Mouse (Mus musculus) lung, postnatal 14 days (tissue): ENCODE measurements around the gene Kcnk5.

Experiments used
- DNase-seq: peaks from one replicate; pipeline ENCODE4 v3.0.0; 2021

The Kcnk5 gene

DNA sequence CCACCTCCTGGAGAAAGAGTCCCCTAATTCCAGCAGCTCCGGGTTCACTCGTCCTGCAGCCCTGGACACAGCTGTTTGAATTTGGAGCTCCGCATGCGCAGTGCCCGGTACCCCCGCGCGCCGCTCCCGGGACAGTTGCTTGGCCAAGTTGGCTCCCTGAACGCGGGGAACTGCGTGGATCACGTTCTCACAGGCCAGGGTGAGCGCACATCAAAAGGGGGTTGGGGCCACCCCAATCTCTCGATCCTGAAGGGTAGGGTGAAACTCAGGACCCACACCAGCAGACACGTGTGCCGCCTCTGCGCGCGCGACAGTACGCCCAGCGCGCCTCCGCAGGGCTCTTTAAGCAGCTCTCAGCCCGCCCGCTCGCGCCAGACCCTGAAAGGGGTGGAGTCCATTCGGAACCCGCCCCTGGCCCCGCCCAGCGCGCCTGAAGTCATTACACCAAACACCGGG is at the start of gene Kcnk5:
TSS of gene Kcnk5 (minus strand) at position 344 of the 456 bp plus-strand sequence.
- peak; percentile 92 for DNase-seq

GRCm38 (mm10) chr14:20230063-20230491 is 48.5 kb upstream of the Kcnk5 start:
- DNase-seq, result no peak

GRCm38 (mm10) chr14:20229437-20229836 is 47.8 kb upstream of the Kcnk5 start:
- DNase-seq, result no peak

GRCm38 (mm10) chr14:20228336-20228735 is 46.7 kb upstream of the Kcnk5 start:
- no peak for DNase-seq

GRCm38 (mm10) chr14:20226982-20227381 is 45.4 kb upstream of the Kcnk5 start:
- no peak for DNase-seq

DNA sequence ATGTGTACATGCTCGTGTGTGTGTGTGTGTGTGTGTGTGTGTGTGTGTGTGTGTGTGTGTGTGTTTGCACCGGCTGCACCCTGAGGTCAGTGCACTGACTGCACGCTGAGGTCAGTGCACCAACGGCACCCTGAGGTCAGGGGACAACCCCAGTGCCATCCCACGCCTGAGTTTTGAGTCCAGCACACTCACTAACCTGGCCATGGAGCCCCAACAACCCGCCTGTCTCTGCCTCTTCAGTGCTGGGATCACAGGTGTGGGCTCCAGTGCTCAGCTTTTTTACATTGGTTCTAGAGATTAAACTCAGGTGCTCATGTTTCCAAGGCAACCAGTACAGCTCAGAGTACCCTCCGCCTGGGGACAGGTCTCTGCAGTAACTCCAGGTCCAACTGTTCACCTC is 44.9 kb upstream of the Kcnk5 start:
- DNase-seq, result no peak

DNA sequence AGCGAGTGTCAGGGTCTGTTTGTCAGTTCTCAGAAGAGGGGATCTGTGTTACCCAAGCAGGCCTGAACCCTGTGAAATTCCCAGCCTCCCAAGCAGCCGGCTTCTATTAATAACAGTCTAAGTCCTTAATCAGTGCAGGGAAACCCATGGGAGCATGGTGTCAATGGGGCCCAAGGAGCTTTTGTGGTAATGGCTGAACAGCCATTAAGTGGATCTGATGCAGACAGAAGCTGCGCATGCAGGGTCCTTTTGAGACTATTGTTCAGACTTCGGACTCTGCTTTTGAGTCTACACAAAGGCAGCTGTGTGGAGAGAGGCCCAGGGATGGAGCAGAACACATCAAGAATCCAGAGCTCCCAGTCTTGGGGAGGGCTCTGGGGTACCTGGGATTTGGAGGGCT is 43.9 kb upstream of the Kcnk5 start:
- DNase-seq, result no peak

- no peak for DNase-seq
These were observed 43.1 kb upstream of the Kcnk5 start for GRCm38 (mm10) chr14:20224576-20225218.

DNA sequence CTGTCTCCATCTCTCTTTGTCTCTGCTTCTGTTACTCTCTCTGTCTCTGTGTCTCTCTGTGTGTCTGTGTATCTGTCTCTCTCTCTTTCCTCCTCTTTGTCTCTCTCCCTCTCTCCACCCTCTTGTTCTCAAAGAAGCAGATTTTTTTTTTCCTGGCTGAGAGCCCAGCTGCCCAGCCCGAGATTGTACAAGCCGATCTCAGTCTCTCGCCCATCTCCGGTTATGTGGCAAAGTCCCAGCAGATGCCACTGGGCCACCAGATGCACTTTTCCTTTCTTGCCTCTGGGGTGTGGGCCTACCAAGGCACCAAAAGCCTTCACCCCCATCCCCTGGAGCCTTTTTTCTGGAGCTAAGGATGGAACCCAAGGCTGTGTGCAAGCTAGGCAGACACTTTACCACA is 42.6 kb upstream of the Kcnk5 start:
- DNase-seq, result peak; percentile 43

DNA sequence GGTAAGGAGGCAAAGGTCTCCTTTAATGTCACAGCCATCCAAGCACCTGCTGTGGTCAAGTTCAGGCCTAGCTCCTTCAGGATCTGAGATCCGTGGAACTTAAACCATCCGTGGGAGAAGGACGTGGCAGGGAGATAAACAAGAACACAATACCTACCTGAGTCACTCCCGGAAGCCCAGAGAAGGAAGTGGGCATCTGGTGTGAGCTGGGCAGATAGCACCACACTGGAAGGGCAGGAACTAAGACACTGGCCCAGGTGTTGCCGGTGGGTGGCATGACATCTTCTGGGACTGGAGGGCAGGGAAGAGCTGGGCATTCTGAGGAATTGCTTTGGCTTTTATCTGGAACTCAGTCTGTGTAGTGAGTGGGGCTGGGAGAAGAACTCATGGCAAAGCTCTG is 41.6 kb upstream of the Kcnk5 start:
- DNase-seq, result no peak

- DNase-seq, result no peak
These were observed 39.5 kb upstream of the Kcnk5 start for GRCm38 (mm10) chr14:20221083-20221482.

GRCm38 (mm10) chr14:20219849-20220248 is 38.2 kb upstream of the Kcnk5 start:
- no peak for DNase-seq

- no peak for DNase-seq
These were observed 35.8 kb upstream of the Kcnk5 start for GRCm38 (mm10) chr14:20217299-20217864.

DNA sequence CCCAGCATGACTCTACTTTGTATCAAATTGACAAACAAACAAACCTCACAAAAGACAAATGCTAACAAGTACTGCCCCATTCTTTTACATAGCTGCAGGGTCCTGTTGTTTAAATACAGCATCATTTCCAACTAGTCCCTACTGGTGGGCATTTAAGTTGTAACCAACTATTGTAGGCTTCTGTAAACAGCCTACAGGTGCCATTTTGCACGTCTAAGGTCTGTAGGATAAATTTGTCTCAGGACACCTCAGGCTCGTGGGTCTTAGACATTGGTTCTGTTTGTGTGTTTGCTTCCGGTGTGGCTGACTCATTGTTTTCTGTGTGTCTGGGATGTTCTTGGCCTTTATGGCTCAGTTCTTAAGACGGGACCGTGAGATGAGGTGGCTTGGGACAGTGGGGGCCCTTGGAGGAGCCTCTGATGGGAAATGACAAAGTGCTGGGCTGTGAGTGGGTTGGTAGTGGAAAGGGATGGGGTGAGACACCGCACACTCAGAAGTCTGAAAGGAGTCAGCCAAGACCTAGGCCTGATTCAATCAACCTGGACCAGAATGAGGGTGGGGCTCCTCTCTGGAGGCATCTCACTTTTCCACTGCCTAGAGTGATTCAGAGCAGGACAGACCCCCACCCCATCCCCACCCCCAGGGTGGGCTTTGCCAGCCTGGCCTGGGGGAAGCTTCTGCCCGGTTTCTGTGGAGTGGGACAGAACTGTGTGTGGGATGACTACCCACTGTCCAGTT is 35.1 kb upstream of the Kcnk5 start:
- DNase-seq, result no peak

GRCm38 (mm10) chr14:20215826-20216225 is 34.2 kb upstream of the Kcnk5 start:
- DNase-seq, result no peak

- no peak for DNase-seq
These were observed 32.5 kb upstream of the Kcnk5 start for GRCm38 (mm10) chr14:20214125-20214524.

DNA sequence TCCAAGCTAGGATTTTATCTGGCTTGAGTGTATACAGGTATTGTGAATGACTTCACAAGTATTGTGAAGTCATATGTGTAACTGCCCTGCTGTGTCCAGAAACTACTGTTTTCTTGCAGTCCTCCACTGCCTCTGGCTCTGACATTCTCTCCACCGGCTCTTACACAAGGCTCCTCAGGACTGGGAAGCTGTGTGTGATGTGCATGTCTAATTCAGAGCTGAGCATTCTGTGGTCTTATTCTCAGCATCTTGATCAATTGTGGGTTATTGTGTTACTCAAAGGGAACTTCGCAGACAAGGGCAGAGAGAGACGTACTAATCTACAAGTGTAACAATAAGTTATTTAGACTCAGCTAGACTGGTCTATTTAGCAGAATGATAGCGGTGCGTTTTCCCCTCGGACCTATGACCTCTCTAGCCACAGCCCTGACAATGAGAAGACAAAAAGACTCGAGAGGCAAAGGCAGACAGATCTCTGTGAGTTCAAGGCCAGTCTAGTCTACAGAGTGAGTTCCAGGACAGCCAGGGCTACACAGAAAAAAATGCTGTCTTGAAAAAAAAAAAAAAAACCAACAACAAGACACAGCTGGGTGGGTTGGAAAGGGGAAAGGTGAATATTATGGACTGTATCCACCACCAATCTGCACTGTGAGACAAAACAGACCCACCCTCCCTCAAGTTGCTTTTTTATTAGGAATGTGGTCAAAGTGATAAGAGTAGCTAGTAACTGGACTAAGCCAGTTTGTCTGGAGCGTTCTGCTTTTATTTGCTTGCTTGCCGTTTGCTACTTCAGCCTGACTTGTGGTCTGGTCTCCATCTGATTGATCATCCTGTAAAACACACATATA is 30.4 kb upstream of the Kcnk5 start:
- DNase-seq, result no peak

- DNase-seq, result no peak
These were observed 28.3 kb upstream of the Kcnk5 start for GRCm38 (mm10) chr14:20209926-20210325.

DNA sequence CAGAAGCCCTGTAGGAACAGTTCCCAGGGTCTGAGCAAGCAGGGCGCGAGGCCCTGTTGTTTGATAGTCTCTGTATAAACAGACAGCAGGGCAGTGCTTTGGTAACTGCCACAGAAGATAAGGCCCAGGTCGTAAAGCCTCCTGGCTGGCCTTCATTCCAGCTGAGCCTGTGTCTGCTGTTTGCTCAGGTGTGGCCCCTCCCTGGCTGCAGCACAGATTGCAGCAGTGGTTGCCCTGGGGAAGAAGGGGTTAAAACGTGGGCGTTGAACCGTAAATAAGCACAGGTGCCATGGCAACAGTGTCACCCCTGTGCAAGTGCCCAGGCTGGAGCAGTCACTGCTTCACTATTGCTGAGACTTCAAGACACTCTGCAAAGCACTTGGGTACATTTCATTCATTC is 26.8 kb upstream of the Kcnk5 start:
- no peak for DNase-seq

- no peak for DNase-seq
These were observed 24.1 kb upstream of the Kcnk5 start for GRCm38 (mm10) chr14:20205747-20206146.

GRCm38 (mm10) chr14:20203301-20203700 is 21.7 kb upstream of the Kcnk5 start:
- no peak for DNase-seq

GRCm38 (mm10) chr14:20202655-20203181 is 21.1 kb upstream of the Kcnk5 start:
- no peak for DNase-seq
